Mouse (Mus musculus) E14TG2a.4 (cell line): ENCODE data around the gene Bbs10.

Experiments
- CTCF ChIP-seq: conservative IDR thresholded peaks from 2 replicates; pipeline ENCODE4 v1.5.1; 2014; ENCODE audit warnings: low read length
- POU5F1 ChIP-seq: IDR thresholded peaks from 2 replicates; pipeline ENCODE4 v1.6.1; 2014; ENCODE audit warnings: low read length, borderline replicate concordance

DNA sequence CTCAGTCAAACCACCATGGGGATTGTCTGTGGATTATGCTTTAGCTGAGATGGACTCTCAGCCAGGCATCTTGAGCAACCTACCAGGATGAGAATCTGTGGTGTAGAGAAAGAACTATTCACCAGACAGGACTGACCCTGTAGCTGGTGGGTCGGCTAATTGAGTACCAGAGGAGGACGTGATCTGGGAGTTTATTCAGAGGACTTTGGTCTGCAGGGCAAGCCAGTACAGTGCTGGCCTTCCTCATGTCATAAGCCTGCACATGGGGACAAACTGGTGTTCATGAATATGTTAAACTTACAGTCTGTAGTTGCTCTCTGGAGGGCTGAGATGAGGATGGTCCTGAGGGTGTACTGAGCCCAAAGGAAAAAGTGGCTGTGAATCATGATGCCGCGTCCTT lies 29.5 kb downstream of the Bbs10 start:
- TF ChIP-seq CTCF (no peak), POU5F1 (no peak)
